Mouse (Mus musculus): ENCODE data around the gene Olfr914.

Olfr914 gene

DNA sequence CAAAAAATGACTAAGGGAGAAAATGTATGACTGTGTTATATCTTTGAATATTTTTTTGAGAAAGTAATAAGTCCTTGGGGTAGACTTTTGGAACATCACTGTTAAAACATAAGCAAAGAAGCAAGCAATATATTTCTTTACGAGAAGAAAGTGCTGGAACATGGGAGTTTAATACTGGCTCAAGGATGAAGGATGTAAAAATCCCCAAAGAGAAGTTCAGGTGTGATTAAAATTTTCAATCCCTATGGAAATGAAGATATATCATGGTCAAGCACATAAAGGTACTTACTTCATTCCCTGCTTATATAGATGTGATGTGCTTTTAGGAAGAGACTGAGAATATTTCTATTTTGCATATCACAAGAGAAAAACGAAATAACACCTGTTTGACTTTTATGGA, at the start of gene Olfr914:
Gene Olfr914, plus strand, starts transcription at position 301 of the 400 bp plus-strand sequence.
- DNase-seq (ENCODE audit: inconsistent age in 2 of 2, low spot score in 1 of 2) = no peak

DNA sequence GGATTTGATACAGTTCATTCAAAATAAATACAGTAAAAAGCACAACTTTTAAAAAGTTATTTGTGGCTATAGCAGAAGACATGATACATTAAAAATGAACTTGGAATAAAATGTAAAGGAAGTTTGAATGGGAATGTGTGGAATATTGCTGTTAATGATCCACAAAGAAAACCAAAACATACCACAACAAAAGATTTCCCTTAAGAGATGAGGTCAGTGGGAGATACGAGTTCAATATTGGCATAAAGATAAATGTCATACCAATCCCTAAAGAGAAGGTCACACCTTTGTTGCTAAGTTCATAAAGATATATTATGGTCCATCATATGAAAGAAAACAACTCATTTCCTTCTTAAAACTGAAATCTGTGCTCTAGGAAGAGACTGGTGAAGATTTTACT, 25.0 kb upstream of the Olfr914 start, which contains the start of gene Olfr912:
Gene Olfr912, plus strand, starts transcription at position 301 of the 400 bp plus-strand sequence.
- no peak for DNase-seq (ENCODE audit: inconsistent age in 2 of 2, low spot score in 1 of 2)

DNA sequence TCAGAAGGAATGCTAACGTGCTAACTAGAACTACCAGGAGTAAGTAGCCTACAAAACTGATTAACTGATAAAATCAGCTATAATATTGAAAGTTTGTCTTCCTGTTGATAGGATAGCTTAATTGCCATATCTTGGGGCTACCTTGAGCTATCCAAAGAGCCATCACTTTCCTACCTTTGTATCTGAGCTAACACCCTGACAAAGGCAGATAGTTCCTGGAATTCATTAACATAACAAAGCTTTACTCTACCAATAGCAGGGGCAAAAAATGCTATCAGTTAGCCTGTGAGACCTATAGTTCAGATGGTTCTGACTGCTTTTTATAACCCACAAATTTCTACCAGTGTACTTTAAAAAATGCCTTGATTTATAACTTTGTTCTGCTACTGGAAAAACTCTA, 13.8 kb upstream of the Olfr914 start:
- no peak for DNase-seq (ENCODE audit: inconsistent age in 2 of 2, low spot score in 1 of 2)

DNA sequence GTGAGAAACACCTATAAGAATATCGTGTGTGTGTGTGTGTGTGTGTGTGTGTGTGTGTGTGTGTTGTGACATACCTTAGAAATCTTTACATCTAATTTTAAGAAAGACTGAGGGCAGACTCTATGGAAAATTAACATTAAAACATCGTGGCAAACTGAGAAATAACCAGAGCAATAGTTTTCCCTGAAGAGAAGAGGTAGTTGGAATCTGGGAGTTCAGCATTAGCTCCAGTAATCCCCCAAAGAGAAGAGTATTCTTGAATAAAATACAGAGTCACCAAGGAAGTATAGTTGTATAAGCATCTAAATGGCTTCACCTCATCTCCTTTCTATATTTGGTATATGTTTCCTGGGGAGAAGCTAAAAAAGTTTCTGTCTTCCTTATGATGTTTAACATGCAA, 12.4 kb upstream of the Olfr914 start, which contains the start of gene Olfr913:
Gene Olfr913, plus strand, starts transcription at position 301 of the 400 bp plus-strand sequence.
- no peak for DNase-seq (ENCODE audit: inconsistent age in 2 of 2, low spot score in 1 of 2)

DNA sequence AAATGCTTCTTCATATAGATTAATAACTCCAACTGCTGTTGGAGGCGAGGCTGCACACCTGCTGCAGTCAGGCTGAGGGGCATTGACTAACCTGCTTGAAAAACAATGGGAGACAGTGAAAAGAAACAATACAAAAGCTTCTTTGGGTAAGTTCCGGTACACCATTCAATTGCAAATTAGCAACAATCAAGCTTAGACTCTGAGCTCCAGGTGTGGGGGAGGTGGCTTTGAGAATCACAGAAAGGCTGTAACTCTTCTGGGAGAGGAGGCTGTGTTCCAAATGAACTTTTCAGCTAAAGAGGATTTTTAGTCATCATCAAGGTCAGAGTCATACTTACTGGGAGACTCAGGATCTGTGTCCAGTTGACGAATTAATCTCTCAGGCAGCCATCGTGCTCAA, 27.5 kb downstream of the Olfr914 start:
- DNase-seq (ENCODE audit: inconsistent age in 2 of 2, low spot score in 1 of 2) = no peak

DNA sequence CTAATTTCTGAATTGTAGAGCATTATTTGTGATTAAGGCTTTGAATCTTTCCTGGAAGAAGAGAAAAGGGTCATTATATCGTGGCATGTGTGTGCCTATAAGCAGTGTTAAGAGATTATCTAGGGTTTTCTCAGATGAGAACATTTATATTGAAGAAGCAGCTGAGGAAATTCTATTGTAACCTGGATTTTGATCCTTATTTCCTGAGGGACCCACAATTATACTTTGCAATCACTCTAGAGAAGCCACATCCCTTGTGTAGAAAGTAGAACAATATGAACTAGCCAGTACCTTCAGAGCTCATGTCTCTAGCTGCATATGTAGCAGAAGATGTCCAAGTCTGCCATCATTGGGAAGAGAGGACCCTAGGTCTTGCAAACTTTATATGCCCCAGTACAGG, 54.9 kb downstream of the Olfr914 start, which contains the start of gene Olfr916:
Gene Olfr916, minus strand, starts transcription at position 101 of the 400 bp plus-strand sequence.
- DNase-seq (ENCODE audit: inconsistent age in 2 of 2, low spot score in 1 of 2) = no peak

All from adrenal gland, adult (tissue).